Mouse (Mus musculus): ENCODE measurements around the gene Il13. TPM values are rescaled to one million over a fixed set of nuclear protein-coding genes. Genes with fewer than 3 reads are reported as not detected.

Gene Il13
- total RNA-seq, 2 experiments from 2014 or later, result not detected

DNA sequence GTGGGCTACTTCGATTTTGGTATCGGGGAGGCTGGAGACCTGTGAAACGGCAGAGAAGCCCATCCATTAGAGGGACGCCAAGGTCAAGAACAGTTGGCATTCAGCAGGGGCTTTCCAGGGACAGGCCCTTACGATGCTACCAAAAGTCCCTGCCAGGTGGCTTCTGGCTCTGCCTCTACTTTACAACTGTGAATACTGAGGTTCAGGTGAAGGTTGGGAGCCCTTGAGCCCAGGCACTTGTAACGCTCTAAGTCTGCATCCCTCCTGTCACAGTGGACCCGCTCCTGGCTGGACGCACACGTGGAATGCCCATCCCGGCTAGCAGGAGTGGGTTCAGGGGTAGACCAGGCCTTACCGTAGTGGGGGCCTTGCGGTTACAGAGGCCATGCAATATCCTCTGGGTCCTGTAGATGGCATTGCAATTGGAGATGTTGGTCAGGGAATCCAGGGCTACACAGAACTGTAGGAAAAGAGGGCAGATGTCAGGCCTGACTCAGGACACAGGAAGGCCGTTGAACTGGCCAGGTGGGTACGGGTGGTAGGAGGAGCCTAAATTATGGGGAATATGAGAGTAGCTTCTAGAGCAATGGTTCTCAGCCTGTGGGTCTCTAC is 2.3 kb downstream of the Il13 start:
- DNase-seq (ENCODE audit: low spot score in 2 of 2), result peak in 1 of 2 experiments; percentile 40

GRCm38 (mm10) chr11:53627859-53628258 is 6.6 kb downstream of the Il13 start:
- peak; percentile 83 to 85 for DNase-seq (ENCODE audit: low spot score in 2 of 2)

DNA sequence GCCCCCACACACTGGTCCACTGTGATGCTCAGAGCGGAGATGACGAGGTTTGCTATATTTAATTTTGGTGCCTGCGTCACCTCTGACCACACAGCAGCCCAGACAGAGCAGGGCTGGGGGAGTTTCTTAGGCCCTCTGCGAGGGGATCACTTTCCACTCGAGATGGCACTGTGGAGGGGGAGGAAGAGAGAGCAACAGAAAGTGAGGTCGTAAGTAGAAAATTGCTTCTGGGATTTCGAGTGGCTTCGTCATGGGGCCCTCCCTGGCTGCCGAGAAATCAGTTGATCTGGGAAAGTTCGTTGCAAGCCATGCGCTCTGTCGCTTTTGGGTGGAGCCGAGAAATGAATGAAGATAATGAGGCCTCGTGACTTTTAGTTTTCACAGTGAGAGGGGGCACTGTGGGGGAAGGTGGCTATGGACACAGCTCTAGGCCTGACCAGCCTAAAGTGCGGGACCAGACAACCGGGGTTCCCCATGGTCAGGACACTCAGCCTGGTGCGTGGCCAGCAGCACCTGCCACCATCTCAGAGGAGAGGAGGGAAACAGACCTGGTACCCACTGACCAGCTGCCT is 7.6 kb downstream of the Il13 start:
- no peak for DNase-seq (ENCODE audit: low spot score in 2 of 2)

DNA sequence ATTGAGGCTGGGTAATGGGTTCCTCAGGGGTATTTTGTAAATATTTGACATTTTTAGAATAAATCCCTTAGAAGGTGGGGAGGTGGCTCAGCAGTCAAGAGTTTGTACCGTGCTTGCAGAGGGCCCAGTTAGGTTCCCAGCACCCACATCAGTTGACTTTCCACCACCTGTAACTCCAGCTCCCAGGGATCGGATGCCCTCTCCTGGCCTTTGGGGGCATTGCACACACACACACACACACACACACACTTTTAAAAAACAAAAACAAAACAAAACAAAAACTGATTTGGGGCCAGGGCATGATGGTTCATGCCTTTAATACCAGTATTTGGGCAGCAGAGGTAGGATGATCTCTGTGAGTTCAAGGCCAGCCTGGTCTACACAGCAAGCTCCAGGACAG is 10.4 kb downstream of the Il13 start:
- DNase-seq (ENCODE audit: low spot score in 2 of 2), result no peak

DNA sequence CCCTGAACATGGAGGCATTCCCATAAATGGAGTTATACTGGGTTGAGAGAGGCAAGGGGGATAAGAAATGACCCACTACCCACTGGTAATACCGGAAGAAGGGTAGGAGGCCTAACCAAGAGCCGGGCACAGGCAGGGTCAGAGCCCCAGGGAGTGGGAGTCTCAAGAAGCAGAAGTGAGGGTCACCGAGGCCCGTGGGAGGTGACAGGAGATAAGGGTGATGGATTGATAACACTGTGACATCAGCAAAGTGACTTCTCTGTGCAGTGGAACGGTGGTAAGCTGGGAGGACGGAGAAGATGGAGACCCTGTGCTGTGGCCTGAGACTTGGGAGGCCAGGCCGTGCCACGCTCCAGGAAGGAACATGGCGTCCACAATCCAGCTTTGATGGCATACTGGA is 10.9 kb downstream of the Il13 start:
- DNase-seq (ENCODE audit: low spot score in 2 of 2), result no peak

GRCm38 (mm10) chr11:53622440-53622806 is 12.1 kb downstream of the Il13 start:
- no peak for DNase-seq (ENCODE audit: low spot score in 2 of 2)

DNA sequence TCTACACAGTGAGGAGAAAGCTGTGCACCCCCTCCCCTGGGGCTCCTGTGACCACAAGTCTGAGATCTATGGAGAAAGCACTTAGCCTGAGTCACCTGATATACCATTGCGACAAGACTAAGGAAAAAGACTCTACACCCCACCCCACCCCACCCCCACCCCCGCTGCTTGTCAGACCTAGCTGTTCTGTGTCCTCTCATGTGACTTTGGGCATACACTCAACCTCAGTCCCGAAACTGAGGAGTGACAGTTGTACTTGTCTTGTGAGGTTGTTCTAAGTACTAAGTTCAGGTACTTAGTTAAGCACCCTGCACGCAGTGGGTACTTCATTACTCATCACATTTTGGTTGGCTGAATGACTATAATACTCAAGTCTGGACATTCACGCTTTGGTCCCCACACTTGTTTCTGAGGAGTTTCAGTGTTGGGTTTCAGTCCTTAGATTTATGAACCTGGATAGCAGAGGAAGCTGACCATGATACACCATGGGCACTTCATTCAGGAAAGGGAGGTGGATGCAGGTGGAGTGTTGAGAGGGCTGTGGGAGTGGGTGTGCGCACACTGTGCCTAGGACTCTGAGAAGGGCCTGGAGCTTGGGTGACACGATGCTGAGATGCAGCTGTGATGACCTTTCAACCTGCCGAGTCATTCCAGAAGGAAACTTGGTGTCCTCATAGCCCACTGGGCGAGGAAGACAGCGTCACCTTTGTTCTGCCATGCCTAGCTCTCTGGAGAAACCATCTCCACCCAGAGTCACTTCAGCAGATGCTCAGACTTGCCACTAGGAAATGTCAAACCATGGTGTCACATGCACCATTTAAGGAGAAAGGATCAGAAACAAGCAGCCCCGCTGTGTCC is 12.7 kb downstream of the Il13 start:
- DNase-seq (ENCODE audit: low spot score in 2 of 2), result no peak

- DNase-seq (ENCODE audit: low spot score in 2 of 2), result no peak
These were observed 14.4 kb downstream of the Il13 start for GRCm38 (mm10) chr11:53620094-53620493.

DNA sequence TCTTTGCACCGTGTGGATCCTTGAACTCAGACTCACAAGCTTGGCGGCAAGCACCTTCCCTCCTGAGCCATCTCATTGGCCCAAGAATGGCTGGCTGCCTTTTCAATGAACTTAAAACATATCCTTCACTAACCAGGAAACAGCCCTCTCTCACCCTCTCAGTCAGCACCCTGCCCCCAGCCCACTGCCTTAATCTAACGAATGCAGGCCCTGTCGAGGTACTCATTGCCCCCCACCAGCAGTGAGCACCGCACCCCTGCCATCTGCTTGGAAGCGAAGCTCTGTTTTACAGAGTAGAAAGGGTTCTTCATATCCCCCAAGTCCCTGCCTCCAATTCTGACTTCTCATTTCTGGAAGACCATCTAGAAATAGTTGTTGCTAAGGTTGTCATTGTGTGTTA is 15.1 kb downstream of the Il13 start:
- DNase-seq (ENCODE audit: low spot score in 2 of 2), result no peak

GRCm38 (mm10) chr11:53618619-53619198 is 15.8 kb downstream of the Il13 start, which contains the start of gene Il4:
Il4 (minus strand) TSS chr11:53618669.
- no peak for DNase-seq (ENCODE audit: low spot score in 2 of 2)

GRCm38 (mm10) chr11:53617562-53618109 is 16.9 kb downstream of the Il13 start:
- no peak for DNase-seq (ENCODE audit: low spot score in 2 of 2)

DNA sequence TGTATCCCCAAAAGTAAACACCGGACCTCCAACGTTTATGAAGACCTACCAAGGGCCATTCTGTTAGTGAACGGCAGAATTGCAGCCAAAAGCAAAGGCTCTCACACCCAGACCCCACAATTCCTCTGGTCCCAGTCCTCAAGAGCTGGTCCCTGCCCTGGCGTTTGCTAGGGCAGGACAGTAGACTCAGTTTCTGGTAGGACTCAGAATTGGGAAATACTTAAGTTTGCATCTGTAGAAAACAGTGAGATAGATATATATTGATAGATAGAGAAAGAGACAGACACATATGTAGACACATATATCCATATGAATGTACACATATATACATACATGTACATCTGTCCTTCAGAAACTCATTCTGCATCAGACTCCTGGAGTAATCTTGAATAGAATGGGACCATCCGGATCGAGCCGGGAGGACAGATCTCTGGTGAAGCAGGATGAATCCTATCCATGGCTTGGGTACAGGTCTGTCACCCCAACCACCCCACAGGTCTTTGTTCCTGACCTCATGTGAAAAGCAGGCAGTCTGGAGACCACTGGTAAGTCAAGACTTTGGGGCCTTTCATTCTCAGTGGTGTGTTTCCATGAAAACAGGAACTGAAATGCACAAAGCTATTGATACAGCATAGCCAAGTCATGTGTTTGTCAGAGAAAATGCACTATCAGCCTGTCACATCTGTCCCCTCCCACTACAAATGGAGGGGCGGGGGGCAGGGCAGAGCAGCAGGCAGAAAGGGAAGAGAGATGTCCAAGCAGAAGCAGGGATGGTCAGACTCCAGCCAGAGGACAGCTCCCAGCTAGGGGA is 17.5 kb downstream of the Il13 start:
- DNase-seq (ENCODE audit: low spot score in 2 of 2), result no peak

GRCm38 (mm10) chr11:53615575-53615974 is 18.9 kb downstream of the Il13 start:
- no peak for DNase-seq (ENCODE audit: low spot score in 2 of 2)

DNA sequence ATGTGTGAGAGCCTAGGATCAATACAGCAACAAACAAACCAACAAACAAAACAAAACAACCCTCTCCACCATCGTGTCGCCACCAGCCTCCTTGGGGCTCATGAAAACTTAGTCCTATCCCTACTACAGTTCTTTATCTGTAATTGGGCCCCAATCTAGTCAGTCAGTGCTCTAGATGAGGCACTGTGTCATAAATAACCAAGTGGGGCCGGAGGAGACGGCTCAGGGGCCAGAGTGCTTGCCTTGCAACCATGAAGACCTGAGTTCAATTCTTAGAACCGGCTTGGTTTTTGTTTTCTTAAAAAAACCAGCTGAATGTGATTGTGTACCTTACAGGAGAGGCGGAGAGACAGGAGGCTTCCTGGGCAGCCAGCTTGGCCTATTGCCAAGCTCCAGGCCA is 19.3 kb downstream of the Il13 start:
- no peak for DNase-seq (ENCODE audit: low spot score in 2 of 2)

GRCm38 (mm10) chr11:53609672-53610071 is 24.8 kb downstream of the Il13 start:
- no peak for DNase-seq (ENCODE audit: low spot score in 2 of 2)

GRCm38 (mm10) chr11:53609231-53609630 is 25.3 kb downstream of the Il13 start:
- DNase-seq (ENCODE audit: low spot score in 2 of 2), result no peak

- DNase-seq (ENCODE audit: low spot score in 2 of 2), result no peak
These were observed 28.9 kb downstream of the Il13 start for GRCm38 (mm10) chr11:53605609-53606008.

- no peak for DNase-seq (ENCODE audit: low spot score in 2 of 2)
These were observed 29.5 kb downstream of the Il13 start for GRCm38 (mm10) chr11:53604983-53605382.

DNA sequence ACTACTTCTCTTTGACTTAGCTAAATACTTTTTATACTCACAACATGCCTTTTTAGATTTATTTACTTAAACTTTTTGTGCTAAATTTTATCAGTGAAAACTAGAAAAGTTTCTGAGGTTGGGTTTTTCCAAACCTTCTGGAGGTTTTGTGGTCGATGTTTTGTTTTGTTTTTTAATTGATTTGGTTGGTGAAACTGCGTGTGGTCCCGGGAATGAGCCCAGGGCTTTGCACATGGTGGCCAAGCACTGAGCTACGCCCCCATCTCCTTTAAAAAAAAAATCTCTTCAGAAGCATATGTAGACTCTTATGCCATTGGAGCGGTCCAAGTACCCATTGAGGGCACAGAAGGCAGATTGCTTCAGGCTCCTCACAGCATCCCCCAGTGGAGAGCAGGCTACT is 43.4 kb downstream of the Il13 start:
- DNase-seq (ENCODE audit: low spot score in 2 of 2), result no peak

DNA sequence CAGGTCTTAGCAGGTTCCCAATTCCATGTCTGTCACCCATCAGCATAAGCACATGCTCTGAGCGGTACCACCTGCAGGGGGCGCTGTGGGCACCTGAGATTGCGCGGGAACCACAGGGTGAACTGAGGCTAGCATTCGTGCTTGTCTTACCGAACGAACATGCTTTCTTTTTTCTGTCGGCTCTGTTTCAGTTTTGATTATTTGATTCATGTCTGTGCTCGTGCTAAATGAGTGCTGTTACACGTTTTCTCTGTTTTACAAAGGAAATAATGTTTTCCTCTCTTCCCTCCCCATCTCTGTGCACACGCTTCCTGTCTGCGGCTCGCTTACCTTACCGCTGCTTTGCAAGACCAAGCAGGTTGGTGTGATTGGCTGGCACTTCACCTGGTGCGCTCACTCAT is 44.1 kb downstream of the Il13 start:
- peak; percentile 60 to 72 for DNase-seq (ENCODE audit: low spot score in 2 of 2)

- no peak for DNase-seq (ENCODE audit: low spot score in 2 of 2)
These were observed 46.2 kb downstream of the Il13 start for GRCm38 (mm10) chr11:53588279-53588678.
